In the genomic region with DNA sequence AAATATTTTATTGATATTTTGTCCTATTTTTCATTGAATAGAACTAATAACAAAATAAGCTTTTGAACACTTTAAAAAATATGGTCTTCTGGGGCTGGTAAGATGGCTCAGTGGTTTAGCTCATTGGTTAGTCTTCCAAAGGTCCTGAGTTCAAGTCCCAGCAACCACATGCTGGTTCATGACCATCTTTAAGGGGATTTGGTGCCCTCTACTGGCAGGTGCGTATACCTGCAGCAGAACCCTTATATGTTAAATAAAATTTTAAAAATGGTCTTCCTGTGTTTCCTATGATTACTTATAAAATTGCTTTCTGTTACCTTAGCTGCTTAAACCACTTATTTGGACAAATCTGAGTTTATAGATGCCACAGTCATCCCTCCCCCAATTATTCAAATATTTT, we compare ENCODE assay signal across 9 mouse cellular contexts. TPM values are rescaled to one million over a fixed set of nuclear protein-coding genes. Genes with fewer than 3 reads are reported as not detected.
A peak's percentile ranks its signal among the peaks of the same experiment; 100 is the strongest.
DNase-seq lines count a peak whose midpoint lies in the region; ATAC-seq and TF ChIP-seq lines count a peak whose summit lies in the region.
"Had no signal": no experiment of that assay in that cellular context is flagged by ENCODE, and none has a peak within 500 bp of the region (broad histone marks: within the 10 kb centered on the region; RNA-seq: fewer than 3 reads in every experiment).

No protein-coding gene starts in this region.

- H3K4me1 ChIP-seq in heart, postnatal 0 days (ENCODE audit: control insufficient read depth, insufficient read depth) = no peaks in the 10 kb centered on the region
- H3K4me1 ChIP-seq in kidney, embryonic 16.5 days (ENCODE audit: insufficient read depth, low read length) = 0 out of 2 replicates have a peak, but pooled peaks cover 5% of the 10 kb centered on the region
- H3K4me1 ChIP-seq: neural tube, embryonic 13.5 days had no signal

- H3K36me3 ChIP-seq in heart, postnatal 0 days (replicated peaks; ENCODE audit: control insufficient read depth, insufficient read depth, low read length) = no peaks in the 10 kb centered on the region
- no peaks in the 10 kb centered on the region for H3K36me3 ChIP-seq in kidney, embryonic 16.5 days (ENCODE audit: insufficient read depth, low read length)
- H3K36me3 ChIP-seq: neural tube, embryonic 13.5 days had no signal

- whole genome bisulfite sequencing in heart, postnatal 0 days = 24% methylated on average over 1 of the region's 1 CpGs
- WGBS in kidney, embryonic 16.5 days = 38% methylated on average over 1 of the region's 1 CpGs

- peak; percentile 39 for TF ChIP-seq CTCF in heart, postnatal 0 days (IDR thresholded peaks at IDR 0.05; ENCODE audit: low read depth)

- no peaks in the 10 kb centered on the region for H3K27me3 ChIP-seq in heart, postnatal 0 days (ENCODE audit: control insufficient read depth, insufficient read depth, low read length)
- H3K27me3 ChIP-seq in kidney, embryonic 16.5 days (ENCODE audit: insufficient read depth, low read length) = no peaks in the 10 kb centered on the region
- H3K27me3 ChIP-seq: neural tube, embryonic 13.5 days had no signal

- no peak overlapping the region for H3K4me3 ChIP-seq in heart, postnatal 0 days (ENCODE audit: low read depth, low read length)
- no peak overlapping the region for H3K4me3 ChIP-seq in kidney, embryonic 16.5 days (ENCODE audit: low read length)
- H3K4me3 ChIP-seq: neural tube, embryonic 13.5 days had no signal

- DNase-seq in heart, postnatal 0 days (ENCODE audit: low spot score) = no peak
- no peak for DNase-seq in heart, adult 11 months
- peak; percentile 55 for DNase-seq in A20 (ENCODE audit: low read depth, low spot score)
- peak; percentile 31 for DNase-seq in lung, postnatal 10 days
- no peak for DNase-seq in MN1 (ENCODE audit: low spot score)
- DNase-seq in yolk sac, embryonic 10.5 days (ENCODE audit: low spot score) = no peak

- H3K4me2 ChIP-seq in heart, postnatal 0 days (ENCODE audit: low read depth, low read length) = no peak overlapping the region
- no peak overlapping the region for H3K4me2 ChIP-seq in kidney, embryonic 16.5 days (replicated peaks; ENCODE audit: low read depth, low read length)
- H3K4me2 ChIP-seq: neural tube, embryonic 13.5 days had no signal

- H3K27ac ChIP-seq in heart, postnatal 0 days (ENCODE audit: low read depth) = no peak overlapping the region
- no peak overlapping the region for H3K27ac ChIP-seq in kidney, embryonic 16.5 days (ENCODE audit: low read length)
- H3K27ac ChIP-seq: neural tube, embryonic 13.5 days had no signal

- H3K9me3 ChIP-seq in heart, postnatal 0 days (replicated peaks; ENCODE audit: control insufficient read depth, low read length) = no peaks in the 10 kb centered on the region
- H3K9me3 ChIP-seq in kidney, embryonic 16.5 days (ENCODE audit: low read length) = no peaks in the 10 kb centered on the region
- H3K9me3 ChIP-seq: neural tube, embryonic 13.5 days had no signal

- no peak for TF ChIP-seq EP300 in heart, postnatal 0 days (IDR thresholded peaks at IDR 0.05; ENCODE audit: low read depth)

- H3K9ac ChIP-seq in heart, postnatal 0 days (replicated peaks; ENCODE audit: low read depth, low read length) = no peak overlapping the region
- no peak overlapping the region for H3K9ac ChIP-seq in kidney, embryonic 16.5 days (replicated peaks; ENCODE audit: low read length)
- H3K9ac ChIP-seq: neural tube, embryonic 13.5 days had no signal

- no peak for ATAC-seq in heart, postnatal 0 days (ENCODE audit: insufficient read depth, low read depth)
- ATAC-seq in activated CD4-positive, CD25-positive, alpha-beta regulatory T cell, adult 4 months = peak; percentile 32
- ATAC-seq in kidney, embryonic 16.5 days (ENCODE audit: low FRiP score, low TSS enrichment) = no peak

RNA-seq across cellular contexts. Expression of a gene that starts 16.8 kb away (rescaled TPM):
- 2.1 and 4.5 TPM in 2 replicates for total RNA-seq in heart, postnatal 0 days (2014; rRNA removed; ENCODE audit: low replicate concordance)
- 5.9 and 6.2 TPM in 2 replicates for polyA plus RNA-seq in heart, postnatal 0 days (2015; fragmentation: Nextera tagmentation; extraction: Ambion mirVana)
- polyA plus RNA-seq in activated CD4-positive, CD25-positive, alpha-beta regulatory T cell, adult 4 months (2017; shearing (Covaris generic)) = 10 to 100 TPM; 45.6 to 47.7 TPM
- polyA plus RNA-seq in kidney, embryonic 16.5 days (2015; fragmentation: Nextera tagmentation; extraction: Ambion mirVana) = 46.4 and 46.9 TPM in 2 replicates

RNA-seq across cellular contexts. Expression of a gene that starts 59.1 kb away (rescaled TPM):
- 69.0 and 93.5 TPM in 2 replicates for total RNA-seq in heart, postnatal 0 days (2014; rRNA removed; ENCODE audit: low replicate concordance)
- 209 and 218 TPM in 2 replicates for polyA plus RNA-seq in heart, postnatal 0 days (2015; fragmentation: Nextera tagmentation; extraction: Ambion mirVana)
- polyA plus RNA-seq in activated CD4-positive, CD25-positive, alpha-beta regulatory T cell, adult 4 months (2017; shearing (Covaris generic)) = 100 to 1,000 TPM; 304 to 326 TPM
- 151 and 155 TPM in 2 replicates for polyA plus RNA-seq in kidney, embryonic 16.5 days (2015; fragmentation: Nextera tagmentation; extraction: Ambion mirVana)

Comparison
In these comparisons a context has a peak if more than half of its experiments do, and no peak if none do; other contexts are left out.
1. DNase-seq: peak in A20 (single experiment) and lung, postnatal 10 days (single experiment); none in heart, postnatal 0 days (single experiment), heart, adult 11 months (single experiment), MN1 (single experiment) and yolk sac, embryonic 10.5 days (single experiment).